ENCODE assay signal across 26 mouse cellular contexts in the genomic region with DNA sequence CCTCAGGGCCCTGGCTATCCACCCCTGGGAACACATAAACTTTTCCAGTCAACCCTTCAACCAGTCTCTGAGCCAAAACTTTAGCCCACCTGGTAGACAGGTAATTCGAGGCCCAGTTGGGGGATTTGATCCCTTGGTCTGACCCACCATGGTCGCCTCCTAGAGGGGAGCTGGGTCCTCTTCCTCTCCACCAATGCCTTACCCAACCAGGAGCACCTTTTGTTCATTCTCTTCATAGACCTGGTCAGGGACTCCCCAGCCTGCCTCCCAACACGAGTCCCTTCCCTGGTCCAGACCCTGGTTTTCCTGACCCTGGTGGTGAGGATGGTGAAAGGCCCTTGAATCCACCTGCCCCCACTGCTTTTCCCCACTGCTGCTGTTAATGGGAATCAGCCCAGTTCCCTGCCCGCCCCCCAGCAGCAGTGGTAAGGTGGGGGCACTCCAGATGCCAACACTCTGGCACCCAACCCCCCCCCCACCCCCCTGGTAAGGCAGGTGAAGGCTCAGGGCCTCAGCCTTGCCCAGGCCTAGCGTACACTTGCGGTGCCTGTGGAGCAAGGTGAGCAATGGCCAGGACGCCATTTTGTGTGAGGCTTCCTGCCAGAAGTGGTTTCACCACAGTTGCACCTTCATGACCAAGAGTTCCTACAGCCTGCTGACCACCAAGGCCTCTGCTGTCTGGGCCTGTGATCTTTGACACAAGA.
A peak's percentile ranks its signal among the peaks of the same experiment; 100 is the strongest.
DNase-seq lines count a peak whose midpoint lies in the region; ATAC-seq and TF ChIP-seq lines count a peak whose summit lies in the region.
"Had no signal": no experiment of that assay in that cellular context is flagged by ENCODE, and none has a peak within 500 bp of the region (broad histone marks: within the 10 kb centered on the region; RNA-seq: fewer than 3 reads in every experiment).

No protein-coding gene starts in this region.

- TF ChIP-seq CTCF in stomach, postnatal 0 days (IDR thresholded peaks at IDR 0.05; ENCODE audit: low read depth): no peak

- WGBS in forebrain, embryonic 12.5 days: 93% methylated on average over 7 of the region's 7 CpGs
- 92% methylated on average over 7 of the region's 7 CpGs for WGBS in forebrain, embryonic 11.5 days
- 93% methylated on average over 7 of the region's 7 CpGs for WGBS in hindbrain, embryonic 15.5 days
- WGBS in hindbrain, embryonic 13.5 days: 93% methylated on average over 7 of the region's 7 CpGs
- WGBS in midbrain, embryonic 11.5 days: 90% methylated on average over 7 of the region's 7 CpGs
- WGBS in midbrain, embryonic 10.5 days: 87% methylated on average over 7 of the region's 7 CpGs
- WGBS in stomach, embryonic 14.5 days: 88% methylated on average over 7 of the region's 7 CpGs
- 84% methylated on average over 7 of the region's 7 CpGs for WGBS in stomach, postnatal 0 days

- no peaks in the 10 kb centered on the region for H3K27me3 ChIP-seq in forebrain, embryonic 12.5 days
- no peaks in the 10 kb centered on the region for H3K27me3 ChIP-seq in forebrain, embryonic 11.5 days (ENCODE audit: control insufficient read depth, insufficient read depth, low read length)
- no peaks in the 10 kb centered on the region for H3K27me3 ChIP-seq in hindbrain, embryonic 15.5 days
- H3K27me3 ChIP-seq in hindbrain, embryonic 13.5 days: no peaks in the 10 kb centered on the region
- H3K27me3 ChIP-seq in midbrain, embryonic 11.5 days (ENCODE audit: control insufficient read depth, insufficient read depth, low read length): no peaks in the 10 kb centered on the region
- no peaks in the 10 kb centered on the region for H3K27me3 ChIP-seq in midbrain, embryonic 10.5 days (ENCODE audit: low read depth, poor library complexity, severe bottlenecking)
- no peaks in the 10 kb centered on the region for H3K27me3 ChIP-seq in stomach, embryonic 14.5 days (ENCODE audit: control insufficient read depth, insufficient read depth, low read length)
- no peaks in the 10 kb centered on the region for H3K27me3 ChIP-seq in stomach, postnatal 0 days (ENCODE audit: control insufficient read depth, insufficient read depth, low read length)
- H3K27me3 ChIP-seq: forebrain, embryonic 13.5 days; limb, embryonic 13.5 days; liver, embryonic 13.5 days had no signal

- H3K4me1 ChIP-seq in forebrain, embryonic 12.5 days: no peaks in the 10 kb centered on the region
- H3K4me1 ChIP-seq in forebrain, embryonic 11.5 days (replicated peaks; ENCODE audit: control insufficient read depth, insufficient read depth, low read length): no peaks in the 10 kb centered on the region
- H3K4me1 ChIP-seq in hindbrain, embryonic 15.5 days (replicated peaks): no peaks in the 10 kb centered on the region
- no peaks in the 10 kb centered on the region for H3K4me1 ChIP-seq in hindbrain, embryonic 13.5 days (replicated peaks)
- no peaks in the 10 kb centered on the region for H3K4me1 ChIP-seq in midbrain, embryonic 11.5 days (ENCODE audit: control insufficient read depth, insufficient read depth, low read length)
- H3K4me1 ChIP-seq in midbrain, embryonic 10.5 days: no peaks in the 10 kb centered on the region
- no peaks in the 10 kb centered on the region for H3K4me1 ChIP-seq in stomach, embryonic 14.5 days (ENCODE audit: control insufficient read depth, insufficient read depth, low read length)
- no peaks in the 10 kb centered on the region for H3K4me1 ChIP-seq in stomach, postnatal 0 days (replicated peaks; ENCODE audit: control insufficient read depth, insufficient read depth)
- H3K4me1 ChIP-seq: forebrain, embryonic 13.5 days; heart, embryonic 10.5 days; limb, embryonic 13.5 days; liver, embryonic 13.5 days had no signal

- no peaks in the 10 kb centered on the region for H3K9me3 ChIP-seq in forebrain, embryonic 12.5 days
- H3K9me3 ChIP-seq in forebrain, embryonic 11.5 days (ENCODE audit: control insufficient read depth, low read length): no peaks in the 10 kb centered on the region
- H3K9me3 ChIP-seq in hindbrain, embryonic 15.5 days: no peaks in the 10 kb centered on the region
- no peaks in the 10 kb centered on the region for H3K9me3 ChIP-seq in hindbrain, embryonic 13.5 days
- no peaks in the 10 kb centered on the region for H3K9me3 ChIP-seq in midbrain, embryonic 11.5 days (ENCODE audit: control insufficient read depth, low read length)
- H3K9me3 ChIP-seq in midbrain, embryonic 10.5 days (replicated peaks): no peaks in the 10 kb centered on the region
- no peaks in the 10 kb centered on the region for H3K9me3 ChIP-seq in stomach, embryonic 14.5 days (ENCODE audit: control insufficient read depth, low read depth, low read length)
- H3K9me3 ChIP-seq in stomach, postnatal 0 days (ENCODE audit: control insufficient read depth, low read length): no peaks in the 10 kb centered on the region
- H3K9me3 ChIP-seq: forebrain, embryonic 13.5 days; G1E; heart, embryonic 10.5 days; liver, embryonic 13.5 days had no signal

- H3K4me2 ChIP-seq in forebrain, embryonic 12.5 days: no peak overlapping the region
- H3K4me2 ChIP-seq in forebrain, embryonic 11.5 days (ENCODE audit: low read depth, low read length, severe bottlenecking): no peak overlapping the region
- no peak overlapping the region for H3K4me2 ChIP-seq in hindbrain, embryonic 15.5 days
- no peak overlapping the region for H3K4me2 ChIP-seq in hindbrain, embryonic 13.5 days
- H3K4me2 ChIP-seq in midbrain, embryonic 11.5 days: no peak overlapping the region
- no peak overlapping the region for H3K4me2 ChIP-seq in stomach, embryonic 14.5 days (replicated peaks; ENCODE audit: low read depth, low read length)
- H3K4me2 ChIP-seq in stomach, postnatal 0 days (replicated peaks; ENCODE audit: low read depth): no peak overlapping the region
- H3K4me2 ChIP-seq: forebrain, embryonic 13.5 days; limb, embryonic 13.5 days; liver, embryonic 13.5 days had no signal

- peak; percentile 44; the same call in 1 of the 2 replicates for ATAC-seq in forebrain, embryonic 12.5 days (ENCODE audit: low FRiP score)
- no peak; the same call in 1 of the 2 replicates for ATAC-seq in forebrain, embryonic 11.5 days (replicated peaks; ENCODE audit: low FRiP score)
- peak; percentile 27; the same call in 1 of the 2 replicates for ATAC-seq in hindbrain, embryonic 15.5 days (ENCODE audit: low FRiP score, low read depth)
- no peak for ATAC-seq in hindbrain, embryonic 13.5 days (ENCODE audit: low FRiP score)
- peak; percentile 52 for ATAC-seq in midbrain, embryonic 11.5 days (ENCODE audit: low FRiP score)
- peak; percentile 18; the same call in 1 of the 2 replicates for ATAC-seq in stomach, embryonic 14.5 days (ENCODE audit: insufficient number of reproducible peaks, insufficient read depth, low FRiP score, low read depth)
- ATAC-seq in stomach, postnatal 0 days (ENCODE audit: low FRiP score, low TSS enrichment): no peak
- ATAC-seq: forebrain, embryonic 13.5 days; inflammation-experienced regulatory T-cells, adult 6 months had no signal

- H3K36me3 ChIP-seq in forebrain, embryonic 12.5 days (replicated peaks): no peaks in the 10 kb centered on the region
- no peaks in the 10 kb centered on the region for H3K36me3 ChIP-seq in forebrain, embryonic 11.5 days (ENCODE audit: control insufficient read depth, insufficient read depth, low read length)
- H3K36me3 ChIP-seq in hindbrain, embryonic 15.5 days: no peaks in the 10 kb centered on the region
- H3K36me3 ChIP-seq in hindbrain, embryonic 13.5 days: no peaks in the 10 kb centered on the region
- no peaks in the 10 kb centered on the region for H3K36me3 ChIP-seq in midbrain, embryonic 11.5 days (ENCODE audit: control insufficient read depth, insufficient read depth, low read length)
- no peaks in the 10 kb centered on the region for H3K36me3 ChIP-seq in midbrain, embryonic 10.5 days
- no peaks in the 10 kb centered on the region for H3K36me3 ChIP-seq in stomach, embryonic 14.5 days (ENCODE audit: control insufficient read depth, insufficient read depth, low read length)
- no peaks in the 10 kb centered on the region for H3K36me3 ChIP-seq in stomach, postnatal 0 days (ENCODE audit: control insufficient read depth, insufficient read depth, low read length)
- H3K36me3 ChIP-seq: G1E; heart, embryonic 10.5 days; limb, embryonic 13.5 days; liver, embryonic 13.5 days had no signal

- no peak overlapping the region for H3K4me3 ChIP-seq in forebrain, embryonic 12.5 days (replicated peaks)
- H3K4me3 ChIP-seq in forebrain, embryonic 11.5 days (ENCODE audit: low read depth, low read length): no peak overlapping the region
- no peak overlapping the region for H3K4me3 ChIP-seq in hindbrain, embryonic 15.5 days
- H3K4me3 ChIP-seq in hindbrain, embryonic 13.5 days: no peak overlapping the region
- no peak overlapping the region for H3K4me3 ChIP-seq in midbrain, embryonic 11.5 days (ENCODE audit: low read depth, low read length)
- no peak overlapping the region for H3K4me3 ChIP-seq in midbrain, embryonic 10.5 days
- no peak overlapping the region for H3K4me3 ChIP-seq in stomach, embryonic 14.5 days (ENCODE audit: low read depth, low read length)
- H3K4me3 ChIP-seq in stomach, postnatal 0 days (ENCODE audit: low read depth, low read length): no peak overlapping the region
- H3K4me3 ChIP-seq: forebrain, embryonic 13.5 days; heart, embryonic 10.5 days; limb, embryonic 13.5 days; liver, embryonic 13.5 days had no signal

- no peak for DNase-seq in forebrain, embryonic 11.5 days (ENCODE audit: low spot score)
- DNase-seq in midbrain, embryonic 11.5 days (ENCODE audit: low spot score, missing footprints): no peak
- no peak for DNase-seq in midbrain, embryonic 10.5 days (ENCODE audit: low spot score)
- no peak for DNase-seq in stomach, postnatal 0 days (ENCODE audit: low spot score)
- DNase-seq: adrenal gland, adult 8-10 months; cerebellum, adult 2 months; cerebellum, postnatal 14 days; gastrocnemius, postnatal 10 days; kidney, adult 11 months; kidney, postnatal 14 days; liver, embryonic 13.5 days; lung, adult 2 months; lung, postnatal 14 days; right cerebral cortex, adult 18-20 months; spleen, adult 18-20 months; thymus, adult 2 months; thymus, postnatal 36 days had no signal

- no peak overlapping the region for H3K9ac ChIP-seq in forebrain, embryonic 12.5 days
- no peak overlapping the region for H3K9ac ChIP-seq in forebrain, embryonic 11.5 days (ENCODE audit: low read length)
- no peak overlapping the region for H3K9ac ChIP-seq in hindbrain, embryonic 15.5 days
- H3K9ac ChIP-seq in hindbrain, embryonic 13.5 days: no peak overlapping the region
- no peak overlapping the region for H3K9ac ChIP-seq in midbrain, embryonic 11.5 days (ENCODE audit: low read length)
- H3K9ac ChIP-seq in stomach, embryonic 14.5 days (replicated peaks; ENCODE audit: low read depth, low read length): no peak overlapping the region
- H3K9ac ChIP-seq in stomach, postnatal 0 days (ENCODE audit: low read length): no peak overlapping the region
- H3K9ac ChIP-seq: forebrain, embryonic 13.5 days; limb, embryonic 13.5 days; liver, embryonic 13.5 days had no signal

- H3K27ac ChIP-seq in forebrain, embryonic 12.5 days: no peak overlapping the region
- no peak overlapping the region for H3K27ac ChIP-seq in forebrain, embryonic 11.5 days (ENCODE audit: low read depth, low read length)
- H3K27ac ChIP-seq in hindbrain, embryonic 15.5 days (replicated peaks): no peak overlapping the region
- H3K27ac ChIP-seq in hindbrain, embryonic 13.5 days: no peak overlapping the region
- H3K27ac ChIP-seq in midbrain, embryonic 11.5 days (ENCODE audit: low read depth, low read length): no peak overlapping the region
- H3K27ac ChIP-seq in midbrain, embryonic 10.5 days (replicated peaks): no peak overlapping the region
- H3K27ac ChIP-seq in stomach, embryonic 14.5 days (ENCODE audit: low read length): no peak overlapping the region
- no peak overlapping the region for H3K27ac ChIP-seq in stomach, postnatal 0 days (replicated peaks)
- H3K27ac ChIP-seq: forebrain, embryonic 13.5 days; heart, embryonic 10.5 days; limb, embryonic 13.5 days; liver, embryonic 13.5 days had no signal

- TF ChIP-seq EP300 in stomach, postnatal 0 days (optimal IDR thresholded peaks at IDR 0.05): no peak

Comparison
In these comparisons a context has a peak if more than half of its experiments do, and no peak if none do; other contexts are left out.
1. ATAC-seq: peak in forebrain, embryonic 12.5 days (single experiment), hindbrain, embryonic 15.5 days (single experiment), midbrain, embryonic 11.5 days (single experiment) and stomach, embryonic 14.5 days (single experiment); none in forebrain, embryonic 11.5 days (single experiment), hindbrain, embryonic 13.5 days (single experiment) and stomach, postnatal 0 days (single experiment).